ENCODE assay signal across 13 mouse cellular contexts in genomic region chr4:135548108-135548507, GRCm38 (mm10). TPM values are rescaled to one million over a fixed set of nuclear protein-coding genes. Genes with fewer than 3 reads are reported as not detected.
A peak's percentile ranks its signal among the peaks of the same experiment; 100 is the strongest.
DNase-seq lines count a peak whose midpoint lies in the region; ATAC-seq and TF ChIP-seq lines count a peak whose summit lies in the region.
"Had no signal": no experiment of that assay in that cellular context is flagged by ENCODE, and none has a peak within 500 bp of the region (broad histone marks: within the 10 kb centered on the region; RNA-seq: fewer than 3 reads in every experiment).

No protein-coding gene starts in this region.

- no peaks in the 10 kb centered on the region for H3K9me3 ChIP-seq in forebrain, embryonic 10.5 days
- H3K9me3 ChIP-seq in forebrain, embryonic 15.5 days = no peaks in the 10 kb centered on the region
- H3K9me3 ChIP-seq in kidney, embryonic 14.5 days (ENCODE audit: control insufficient read depth, low read length) = no peaks in the 10 kb centered on the region
- H3K9me3 ChIP-seq in limb, embryonic 14.5 days (ENCODE audit: control insufficient read depth, low read length) = no peaks in the 10 kb centered on the region
- H3K9me3 ChIP-seq: liver, embryonic 12.5 days; megakaryocyte, embryonic 14.5 days had no signal

- no peak overlapping the region for H3K4me3 ChIP-seq in forebrain, embryonic 10.5 days
- H3K4me3 ChIP-seq in forebrain, embryonic 15.5 days = no peak overlapping the region
- no peak overlapping the region for H3K4me3 ChIP-seq in kidney, embryonic 14.5 days (ENCODE audit: low read length)
- no peak overlapping the region for H3K4me3 ChIP-seq in limb, embryonic 14.5 days (replicated peaks; ENCODE audit: low read length)
- H3K4me3 ChIP-seq: liver, embryonic 12.5 days; megakaryocyte, embryonic 14.5 days had no signal

- TF ChIP-seq POLR2A in limb, embryonic 14.5 days (IDR thresholded peaks at IDR 0.05; ENCODE audit: borderline replicate concordance, extremely low read depth, insufficient read depth, insufficient read length) = no peak

- no peaks in the 10 kb centered on the region for H3K36me3 ChIP-seq in forebrain, embryonic 10.5 days (replicated peaks)
- no peaks in the 10 kb centered on the region for H3K36me3 ChIP-seq in forebrain, embryonic 15.5 days
- H3K36me3 ChIP-seq in kidney, embryonic 14.5 days (ENCODE audit: control insufficient read depth, insufficient read depth, low read length) = no peaks in the 10 kb centered on the region
- no peaks in the 10 kb centered on the region for H3K36me3 ChIP-seq in limb, embryonic 14.5 days (ENCODE audit: control insufficient read depth, insufficient read depth, low read length)
- H3K36me3 ChIP-seq: liver, embryonic 12.5 days had no signal

- peak overlapping the region; percentile 54 for H3K27ac ChIP-seq in forebrain, embryonic 10.5 days
- no peak overlapping the region for H3K27ac ChIP-seq in forebrain, embryonic 15.5 days (replicated peaks)
- no peak overlapping the region; the same call in 1 of the 2 replicates for H3K27ac ChIP-seq in kidney, embryonic 14.5 days (ENCODE audit: low read depth, low read length)
- no peak overlapping the region for H3K27ac ChIP-seq in limb, embryonic 14.5 days (replicated peaks; ENCODE audit: low read depth, low read length)
- H3K27ac ChIP-seq: liver, embryonic 12.5 days had no signal

- no peak overlapping the region for H3K9ac ChIP-seq in forebrain, embryonic 15.5 days (replicated peaks)
- 0 out of 2 replicates have a peak overlapping the region, but pooled peaks have one; percentile 18 for H3K9ac ChIP-seq in kidney, embryonic 14.5 days (ENCODE audit: low read depth, low read length)
- 0 out of 2 replicates have a peak overlapping the region, but pooled peaks have one; percentile 16 for H3K9ac ChIP-seq in limb, embryonic 14.5 days (ENCODE audit: low read depth, low read length, severe bottlenecking)
- H3K9ac ChIP-seq: liver, embryonic 12.5 days had no signal

- H3K4me1 ChIP-seq in forebrain, embryonic 10.5 days = peaks cover 79% of the 10 kb centered on the region
- peaks cover 19% of the 10 kb centered on the region for H3K4me1 ChIP-seq in forebrain, embryonic 15.5 days
- H3K4me1 ChIP-seq in kidney, embryonic 14.5 days (ENCODE audit: control insufficient read depth, insufficient read depth, low read length) = peaks cover 46% of the 10 kb centered on the region
- H3K4me1 ChIP-seq in limb, embryonic 14.5 days (ENCODE audit: control insufficient read depth, insufficient read depth, low read length) = peaks cover 71% of the 10 kb centered on the region

- no peak for DNase-seq in forebrain, embryonic 10.5 days (ENCODE audit: extremely low spot score, low spot score)
- DNase-seq in kidney, postnatal 25 days = no peak
- DNase-seq in embryo, embryonic 10.5 days (ENCODE audit: low spot score) = peak; percentile 58
- no peak for DNase-seq in limb, embryonic 14.5 days (ENCODE audit: low spot score)
- DNase-seq in gastrocnemius, postnatal 36 days = no peak
- no peak for DNase-seq in left cerebral cortex, postnatal 4 days

- no peak overlapping the region for H3K4me2 ChIP-seq in forebrain, embryonic 15.5 days (replicated peaks)
- H3K4me2 ChIP-seq in kidney, embryonic 14.5 days (replicated peaks; ENCODE audit: low read depth, low read length) = no peak overlapping the region
- 0 out of 2 replicates have a peak overlapping the region, but pooled peaks have one; percentile 7 for H3K4me2 ChIP-seq in limb, embryonic 14.5 days (replicated peaks; ENCODE audit: low read depth, low read length, severe bottlenecking)
- H3K4me2 ChIP-seq: liver, embryonic 12.5 days had no signal

- ATAC-seq in forebrain, embryonic 15.5 days (replicated peaks) = no peak
- ATAC-seq in kidney, embryonic 14.5 days (ENCODE audit: low FRiP score, low TSS enrichment) = peak; percentile 32; the same call in 1 of the 2 replicates
- no peak for ATAC-seq in limb, embryonic 14.5 days (ENCODE audit: low FRiP score, low read depth)
- ATAC-seq: forebrain, embryonic 14.5 days; liver, embryonic 12.5 days had no signal

- 17% methylated on average over 7 of the region's 7 CpGs for WGBS in forebrain, embryonic 10.5 days
- WGBS in forebrain, embryonic 15.5 days = 12% methylated on average over 7 of the region's 7 CpGs
- WGBS in kidney, embryonic 14.5 days = 9% methylated on average over 7 of the region's 7 CpGs
- WGBS in limb, embryonic 14.5 days = 10% methylated on average over 7 of the region's 7 CpGs

- intact Hi-C loops in gastrocnemius, postnatal 36 days (cut with DNase I) = no loop called here
- intact Hi-C loops in left cerebral cortex, postnatal 4 days (cut with DNase I) = no loop called here

- peaks cover 100% of the 10 kb centered on the region for H3K27me3 ChIP-seq in forebrain, embryonic 10.5 days (ENCODE audit: poor library complexity, severe bottlenecking)
- no peaks in the 10 kb centered on the region for H3K27me3 ChIP-seq in forebrain, embryonic 15.5 days
- H3K27me3 ChIP-seq in kidney, embryonic 14.5 days (ENCODE audit: control insufficient read depth, insufficient read depth, low read length) = no peaks in the 10 kb centered on the region
- H3K27me3 ChIP-seq in limb, embryonic 14.5 days (ENCODE audit: control insufficient read depth, insufficient read depth, low read length) = no peaks in the 10 kb centered on the region; the same call in 1 of the 2 replicates

RNA-seq across cellular contexts. Expression of gene Grhl3, which starts 25.3 kb away (rescaled TPM):
- 3.4 and 3.9 TPM in 2 replicates for polyA plus RNA-seq in forebrain, embryonic 10.5 days (2016; fragmentation: Nextera tagmentation; extraction: Ambion mirVana)
- polyA plus RNA-seq in forebrain, embryonic 15.5 days (2015; fragmentation: Nextera tagmentation; extraction: Ambion mirVana) = 0.53 and 0.69 TPM in 2 replicates
- polyA plus RNA-seq in kidney, embryonic 14.5 days (2014; fragmentation: Nextera tagmentation; extraction: Ambion mirVana) = 1.4 and 2.3 TPM in 2 replicates
- 17.2 and 20.6 TPM in 2 replicates for polyA plus RNA-seq in limb, embryonic 14.5 days (2012; rRNA removed)
- polyA plus RNA-seq in limb, embryonic 14.5 days (2014; fragmentation: Nextera tagmentation; extraction: Ambion mirVana) = 44.4 and 46.2 TPM in 2 replicates
- under 1 TPM; 0.08 to 0.20 TPM for total RNA-seq in gastrocnemius, postnatal 36 days (2021)
- under 1 TPM; 0.32 to 0.34 TPM for total RNA-seq in left cerebral cortex, postnatal 4 days (2021)
- total RNA-seq: adrenal gland, adult 18-20 months; granulocyte monocyte progenitor cell, adult 5-6 weeks had no signal

RNA-seq across cellular contexts. Expression of gene Nipal3, which starts 53.3 kb away (rescaled TPM):
- polyA plus RNA-seq in forebrain, embryonic 10.5 days (2016; fragmentation: Nextera tagmentation; extraction: Ambion mirVana) = 0.95 and 2.9 TPM in 2 replicates
- 4.3 and 6.6 TPM in 2 replicates for polyA plus RNA-seq in forebrain, embryonic 15.5 days (2015; fragmentation: Nextera tagmentation; extraction: Ambion mirVana)
- polyA plus RNA-seq in kidney, embryonic 14.5 days (2014; fragmentation: Nextera tagmentation; extraction: Ambion mirVana) = 2.7 and 3.8 TPM in 2 replicates
- 4.7 and 6.3 TPM in 2 replicates for polyA plus RNA-seq in limb, embryonic 14.5 days (2012; rRNA removed)
- polyA plus RNA-seq in limb, embryonic 14.5 days (2014; fragmentation: Nextera tagmentation; extraction: Ambion mirVana) = 1.4 and 2.6 TPM in 2 replicates
- total RNA-seq in gastrocnemius, postnatal 36 days (2021) = 10 to 100 TPM; 12.7 to 16.3 TPM
- 10 to 100 TPM; 35.4 to 44.1 TPM for total RNA-seq in left cerebral cortex, postnatal 4 days (2021)

RNA-seq across cellular contexts. Expression of gene Stpg1, which starts 53.5 kb away (rescaled TPM):
- polyA plus RNA-seq in forebrain, embryonic 10.5 days (2016; fragmentation: Nextera tagmentation; extraction: Ambion mirVana) = 0.16 and 0.32 TPM in 2 replicates
- 0.18 TPM in 1 of 2 replicates, not detected in the other for polyA plus RNA-seq in forebrain, embryonic 15.5 days (2015; fragmentation: Nextera tagmentation; extraction: Ambion mirVana)
- polyA plus RNA-seq in kidney, embryonic 14.5 days (2014; fragmentation: Nextera tagmentation; extraction: Ambion mirVana) = 0.64 and 0.81 TPM in 2 replicates
- 0.18 and 0.20 TPM in 2 replicates for polyA plus RNA-seq in limb, embryonic 14.5 days (2012; rRNA removed)
- polyA plus RNA-seq in limb, embryonic 14.5 days (2014; fragmentation: Nextera tagmentation; extraction: Ambion mirVana) = 0.15 TPM in 1 of 2 replicates, not detected in the other
- total RNA-seq in gastrocnemius, postnatal 36 days (2021) = not detected
- total RNA-seq in left cerebral cortex, postnatal 4 days (2021) = under 1 TPM; 0.16 to 0.24 TPM
- total RNA-seq: granulocyte monocyte progenitor cell, adult 5-6 weeks had no signal
- polyA plus RNA-seq: liver, embryonic 12.5 days had no signal
